Mouse (Mus musculus) embryonic facial prominence, embryonic 12.5 days (tissue): ENCODE measurements at regions not wholly inside any gene's neighbourhood (a gene's known extent, or its start where the extent isn't known, plus 50 kb on each side); places are given as distances from the start of the nearest gene placed in this dataset.

Experiments
- ATAC-seq: fragments of 200-750 bp; cut with Nextera tagmentation; 2 replicates; pipeline ENCODE4 v1.8.0; 2017; ENCODE audit not compliant: insufficient number of reproducible peaks, insufficient read depth, low FRiP score, low TSS enrichment
- H3K27ac ChIP-seq: fragments of 300-500 bp; sonication (generic); 2 replicates; pipeline ENCODE4 v1.5.1; 2016; ENCODE audit warnings: mild to moderate bottlenecking
- H3K27me3 ChIP-seq: fragments of 300-500 bp; sonication (generic); 2 replicates; pipeline ENCODE4 v1.6.1; 2016; ENCODE audit warnings: mild to moderate bottlenecking, moderate library complexity
- H3K36me3 ChIP-seq: fragments of 300-500 bp; sonication (generic); 2 replicates; pipeline ENCODE4 v1.6.1; 2016; ENCODE audit warnings: mild to moderate bottlenecking
- H3K4me1 ChIP-seq: fragments of 300-500 bp; sonication (generic); 2 replicates; pipeline ENCODE4 v1.6.1; 2016
- H3K4me2 ChIP-seq: fragments of 300-500 bp; sonication (generic); replicated peaks from 2 replicates; pipeline ENCODE4 v1.6.1; 2016; ENCODE audit warnings: mild to moderate bottlenecking, moderate library complexity
- H3K4me3 ChIP-seq: fragments of 300-500 bp; sonication (generic); 2 replicates; pipeline ENCODE4 v1.5.1; 2016; ENCODE audit warnings: mild to moderate bottlenecking
- H3K9ac ChIP-seq: fragments of 300-500 bp; sonication (generic); 2 replicates; pipeline ENCODE4 v1.6.1; 2016; ENCODE audit warnings: mild to moderate bottlenecking, moderate library complexity
- H3K9me3 ChIP-seq: fragments of 300-500 bp; sonication (generic); 2 replicates; pipeline ENCODE4 v1.6.1; 2016; ENCODE audit warnings: mild to moderate bottlenecking, moderate library complexity
- WGBS: fragments of 180-500 bp; shearing (Covaris S2); methylation state at CpG from one replicate; pipeline ENCODE4 v1.1.7; 2016; 5-methylcytosine and 5-hydroxymethylcytosine counted together

GRCm38 (mm10) chr16:86303869-86304268 is 402.2 kb upstream of the Adamts5 start:
- H3K4me3 ChIP-seq = no peak overlapping the region
- H3K4me2 ChIP-seq = no peak overlapping the region
- no peak for ATAC-seq
- H3K4me1 ChIP-seq = no peaks in the 10 kb centered on the region
- H3K36me3 ChIP-seq = no peaks in the 10 kb centered on the region
- no peaks in the 10 kb centered on the region for H3K9me3 ChIP-seq
- no peak overlapping the region for H3K9ac ChIP-seq
- H3K27ac ChIP-seq = no peak overlapping the region
- 88% methylated on average over 2 of the region's 2 CpGs for WGBS
- no peaks in the 10 kb centered on the region for H3K27me3 ChIP-seq

- H3K36me3 ChIP-seq = no peaks in the 10 kb centered on the region
- no peaks in the 10 kb centered on the region for H3K9me3 ChIP-seq
- no peaks in the 10 kb centered on the region for H3K27me3 ChIP-seq
- no peaks in the 10 kb centered on the region for H3K4me1 ChIP-seq
- 50% methylated on average over 3 of the region's 3 CpGs for WGBS
- H3K27ac ChIP-seq = no peak overlapping the region
- H3K4me2 ChIP-seq = no peak overlapping the region
- H3K9ac ChIP-seq = no peak overlapping the region
- H3K4me3 ChIP-seq = no peak overlapping the region
- ATAC-seq = no peak
Measured at GRCm38 (mm10) chr16:86302451-86303145, 401.0 kb upstream of the Adamts5 start.

- Histone ChIP-seq H3K9me3 (no peaks in the 10 kb centered on the region), H3K4me2 (no peak overlapping the region), H3K36me3 (no peaks in the 10 kb centered on the region), H3K27ac (no peak overlapping the region), H3K4me3 (no peak overlapping the region), H3K4me1 (no peaks in the 10 kb centered on the region), H3K27me3 (no peaks in the 10 kb centered on the region), H3K9ac (no peak overlapping the region)
- 83% methylated on average over 2 of the region's 2 CpGs for WGBS
- no peak for ATAC-seq
Measured at GRCm38 (mm10) chr16:86294436-86294835, 392.8 kb upstream of the Adamts5 start.

- Histone ChIP-seq H3K27ac (no peak overlapping the region), H3K9ac (no peak overlapping the region), H3K9me3 (no peaks in the 10 kb centered on the region), H3K4me3 (no peak overlapping the region), H3K4me2 (no peak overlapping the region), H3K27me3 (no peaks in the 10 kb centered on the region), H3K36me3 (no peaks in the 10 kb centered on the region), H3K4me1 (no peaks in the 10 kb centered on the region)
- WGBS = 80% methylated on average over 2 of the region's 2 CpGs
- ATAC-seq = no peak
Measured at GRCm38 (mm10) chr16:86281326-86281725, 379.7 kb upstream of the Adamts5 start.

GRCm38 (mm10) chr16:86277031-86277430 is 375.4 kb upstream of the Adamts5 start:
- no peak for ATAC-seq
- Histone ChIP-seq H3K9ac (no peak overlapping the region), H3K9me3 (no peaks in the 10 kb centered on the region), H3K4me3 (no peak overlapping the region), H3K27ac (no peak overlapping the region), H3K27me3 (no peaks in the 10 kb centered on the region), H3K4me1 (no peaks in the 10 kb centered on the region), H3K36me3 (no peaks in the 10 kb centered on the region), H3K4me2 (no peak overlapping the region)
- WGBS = 68% methylated on average over 1 of the region's 1 CpGs

GRCm38 (mm10) chr16:86261612-86262011 is 360.0 kb upstream of the Adamts5 start:
- 71% methylated on average over 8 of the region's 8 CpGs for WGBS
- H3K4me2 ChIP-seq = no peak overlapping the region

GRCm38 (mm10) chr16:86252630-86253029 is 351.0 kb upstream of the Adamts5 start:
- no peak overlapping the region for H3K4me3 ChIP-seq
- H3K36me3 ChIP-seq = no peaks in the 10 kb centered on the region
- ATAC-seq = no peak
- no peak overlapping the region for H3K27ac ChIP-seq
- no peaks in the 10 kb centered on the region for H3K27me3 ChIP-seq
- no peaks in the 10 kb centered on the region for H3K4me1 ChIP-seq
- H3K4me2 ChIP-seq = no peak overlapping the region
- H3K9ac ChIP-seq = no peak overlapping the region
- H3K9me3 ChIP-seq = no peaks in the 10 kb centered on the region

More at GRCm38 (mm10) chr16:86261612-86262011, 360.0 kb upstream of the Adamts5 start:
- Histone ChIP-seq H3K4me3 (no peak overlapping the region), H3K27me3 (no peaks in the 10 kb centered on the region), H3K9ac (no peak overlapping the region), H3K9me3 (no peaks in the 10 kb centered on the region), H3K27ac (no peak overlapping the region), H3K36me3 (no peaks in the 10 kb centered on the region), H3K4me1 (no peaks in the 10 kb centered on the region)
- no peak for ATAC-seq

- Histone ChIP-seq H3K27me3 (no peaks in the 10 kb centered on the region), H3K9ac (no peak overlapping the region), H3K4me2 (no peak overlapping the region), H3K27ac (no peak overlapping the region), H3K9me3 (no peaks in the 10 kb centered on the region), H3K4me3 (no peak overlapping the region), H3K36me3 (no peaks in the 10 kb centered on the region), H3K4me1 (no peaks in the 10 kb centered on the region)
- no peak for ATAC-seq
- 76% methylated on average over 6 of the region's 6 CpGs for WGBS
Measured at GRCm38 (mm10) chr16:86250021-86250420, 348.4 kb upstream of the Adamts5 start.

GRCm38 (mm10) chr16:86244191-86244590 is 342.6 kb upstream of the Adamts5 start:
- Histone ChIP-seq H3K4me1 (no peaks in the 10 kb centered on the region), H3K9me3 (no peaks in the 10 kb centered on the region), H3K27ac (no peak overlapping the region), H3K4me2 (no peak overlapping the region), H3K4me3 (no peak overlapping the region), H3K9ac (no peak overlapping the region), H3K36me3 (no peaks in the 10 kb centered on the region), H3K27me3 (no peaks in the 10 kb centered on the region)
- ATAC-seq = no peak
- WGBS = 41% methylated on average over 2 of the region's 2 CpGs

GRCm38 (mm10) chr16:86242766-86243510 is 341.3 kb upstream of the Adamts5 start:
- ATAC-seq = no peak
- H3K4me1 ChIP-seq = no peaks in the 10 kb centered on the region
- 70% methylated on average over 3 of the region's 3 CpGs for WGBS

GRCm38 (mm10) chr16:86222997-86223396 is 321.4 kb upstream of the Adamts5 start:
- WGBS = 66% methylated on average over 3 of the region's 3 CpGs
- no peak for ATAC-seq

More at GRCm38 (mm10) chr16:86242766-86243510, 341.3 kb upstream of the Adamts5 start:
- Histone ChIP-seq H3K9ac (no peak overlapping the region), H3K27ac (no peak overlapping the region), H3K4me2 (no peak overlapping the region), H3K9me3 (no peaks in the 10 kb centered on the region), H3K27me3 (no peaks in the 10 kb centered on the region), H3K36me3 (no peaks in the 10 kb centered on the region), H3K4me3 (no peak overlapping the region)

GRCm38 (mm10) chr16:86210547-86210946 is 308.9 kb upstream of the Adamts5 start:
- ATAC-seq = no peak
- no peaks in the 10 kb centered on the region for H3K4me1 ChIP-seq
- H3K27me3 ChIP-seq = no peaks in the 10 kb centered on the region
- no peaks in the 10 kb centered on the region for H3K9me3 ChIP-seq
- no peak overlapping the region for H3K4me2 ChIP-seq
- no peaks in the 10 kb centered on the region for H3K36me3 ChIP-seq
- H3K27ac ChIP-seq = no peak overlapping the region
- H3K4me3 ChIP-seq = no peak overlapping the region
- no peak overlapping the region for H3K9ac ChIP-seq

More at GRCm38 (mm10) chr16:86222997-86223396, 321.4 kb upstream of the Adamts5 start:
- H3K27me3 ChIP-seq = no peaks in the 10 kb centered on the region
- no peaks in the 10 kb centered on the region for H3K4me1 ChIP-seq
- no peak overlapping the region for H3K27ac ChIP-seq
- H3K36me3 ChIP-seq = no peaks in the 10 kb centered on the region
- no peak overlapping the region for H3K9ac ChIP-seq
- no peak overlapping the region for H3K4me3 ChIP-seq
- no peaks in the 10 kb centered on the region for H3K9me3 ChIP-seq
- no peak overlapping the region for H3K4me2 ChIP-seq
